Mouse (Mus musculus) forebrain, embryonic 16.5 days (tissue): ENCODE measurements around the gene Gm32687. TPM values are rescaled to one million over a fixed set of nuclear protein-coding genes. Genes with fewer than 3 reads are reported as not detected.
A peak's percentile ranks its signal among the peaks of the same experiment; 100 is the strongest.
"Not testable (repeated sequence)": the region's sequence is repeated elsewhere in the genome, so short reads cannot be mapped to it uniquely, and the experiment has no call there.

Source experiments
- ATAC-seq: fragments of 200-750 bp; cut with Nextera tagmentation; 2 replicates; pipeline ENCODE4 v1.8.0; 2017; ENCODE audit warnings: mild to moderate bottlenecking, moderate library complexity
- H3K27ac ChIP-seq: fragments of 300-500 bp; sonication (generic); 2 replicates; pipeline ENCODE4 v1.5.1; 2014; ENCODE audit warnings: low read length, control low read depth
- H3K27me3 ChIP-seq: fragments of 300-500 bp; sonication (generic); replicated peaks from 2 replicates; pipeline ENCODE4 v1.6.1; 2014; ENCODE audit warnings: low read length; ENCODE audit not compliant: control insufficient read depth, insufficient read depth
- H3K36me3 ChIP-seq: fragments of 300-500 bp; sonication (generic); 2 replicates; pipeline ENCODE4 v1.6.1; 2014; ENCODE audit not compliant: control insufficient read depth, insufficient read depth
- H3K4me1 ChIP-seq: fragments of 300-500 bp; sonication (generic); replicated peaks from 2 replicates; pipeline ENCODE4 v1.6.1; 2014; ENCODE audit warnings: low read length; ENCODE audit not compliant: control insufficient read depth, insufficient read depth
- H3K4me2 ChIP-seq: fragments of 300-500 bp; sonication (generic); 2 replicates; pipeline ENCODE4 v1.6.1; 2014; ENCODE audit warnings: mild to moderate bottlenecking, low read length, control low read depth
- H3K4me3 ChIP-seq: fragments of 300-500 bp; sonication (generic); replicated peaks from 2 replicates; pipeline ENCODE4 v1.5.1; 2014; ENCODE audit warnings: mild to moderate bottlenecking, low read length, control low read depth
- H3K9ac ChIP-seq: fragments of 300-500 bp; sonication (generic); replicated peaks from 2 replicates; pipeline ENCODE4 v1.6.1; 2014; ENCODE audit warnings: low read depth, low read length, control low read depth
- H3K9me3 ChIP-seq: fragments of 300-500 bp; sonication (generic); 2 replicates; pipeline ENCODE4 v1.6.1; 2016; ENCODE audit warnings: low read length; ENCODE audit not compliant: control insufficient read depth
- WGBS: fragments of 180-500 bp; shearing (Covaris S2); extraction: QIAGEN DNeasy Blood & Tissue Kit; methylation state at CpG from one replicate; pipeline ENCODE4 v1.1.7; 2014; 5-methylcytosine and 5-hydroxymethylcytosine counted together
- polyA plus RNA-seq: library from polyadenylated mRNA; unstranded; fragments of >200 nt; fragmentation: Nextera tagmentation; extraction: Ambion mirVana; gene quantifications from 2 replicates; pipeline ENCODE4 v1.2.1, GENCODE M21; 2015

Gm32687 gene
- polyA plus RNA-seq = 14.9 and 16.8 TPM in 2 replicates

DNA sequence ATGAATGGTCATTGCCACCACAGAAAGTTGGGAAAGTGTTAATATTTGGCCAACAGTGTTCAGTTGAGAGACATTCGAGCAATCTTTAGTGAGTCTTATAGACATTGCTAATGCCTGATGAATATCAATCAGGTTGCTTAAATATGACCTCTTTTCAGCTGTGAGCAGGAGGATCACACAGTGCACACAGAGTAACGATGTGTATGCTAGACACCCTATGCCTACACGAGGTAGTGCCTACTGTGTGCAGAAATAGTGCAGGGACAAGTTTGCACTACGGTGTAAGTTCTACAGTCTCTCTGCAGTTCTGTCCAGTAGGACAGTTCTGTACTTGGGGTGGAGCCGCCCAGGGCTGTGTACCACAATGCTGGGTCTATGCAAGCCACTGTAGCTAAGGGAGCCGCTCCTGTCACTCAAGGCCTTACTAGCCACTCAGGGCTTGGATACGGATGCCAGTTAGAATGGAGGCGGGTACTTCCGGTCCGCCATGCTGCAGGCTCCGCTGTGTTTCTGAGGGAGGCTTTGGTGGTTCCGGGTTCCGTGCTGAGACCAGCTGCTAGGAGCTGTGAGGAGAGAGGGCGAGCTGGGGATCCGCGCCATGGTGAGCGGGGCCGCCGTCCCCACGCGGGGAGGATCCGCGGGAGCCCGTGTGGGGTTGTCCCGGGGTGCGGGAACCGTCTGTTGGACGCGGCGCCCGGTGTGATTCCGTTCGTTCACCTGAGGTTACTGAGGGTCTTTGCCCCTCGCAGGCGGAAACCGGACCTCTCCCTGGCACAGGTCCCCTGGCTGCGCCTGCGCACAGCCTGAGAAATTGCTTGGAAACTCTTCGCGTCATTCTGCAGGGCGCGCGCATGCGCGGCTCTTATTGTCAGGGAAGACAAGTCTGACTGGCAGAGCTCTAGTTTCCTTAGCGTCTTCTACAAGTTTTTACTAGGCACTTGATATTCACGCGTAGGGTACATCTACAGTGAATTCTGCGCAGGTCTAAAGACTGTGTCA is at the start of gene Gm32687:
TSS of gene Gm32687 (plus strand) at position 526 of the 999 bp plus-strand sequence.
- H3K4me2 ChIP-seq, H3K27ac ChIP-seq, H3K4me1 ChIP-seq, H3K27me3 ChIP-seq, H3K9me3 ChIP-seq, H3K9ac ChIP-seq, H3K36me3 ChIP-seq, H3K4me3 ChIP-seq: not testable (repeated sequence)
- WGBS = 22% methylated on average over 4 of the region's 49 CpGs
- ATAC-seq = peak; percentile 100

DNA sequence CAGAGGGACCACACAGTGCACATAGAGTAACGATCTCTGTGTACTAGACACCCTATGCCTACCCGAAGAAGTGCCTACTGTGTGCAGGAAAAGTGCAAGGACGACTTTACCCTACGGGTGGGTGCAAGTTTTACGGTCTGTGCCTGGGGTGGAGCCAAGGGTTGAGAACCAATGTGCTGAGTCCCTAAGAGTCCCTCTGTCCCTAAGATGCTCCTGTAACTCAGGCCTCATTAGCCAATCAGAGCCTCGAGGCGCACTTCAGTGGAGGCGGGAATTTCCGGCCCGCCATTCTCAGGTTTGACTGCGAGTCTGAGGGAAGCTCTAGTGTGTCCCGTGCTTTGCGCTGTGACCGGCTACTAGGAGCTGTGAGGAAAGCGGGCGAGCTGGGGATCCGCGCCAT is 17.5 kb upstream of the Gm32687 start:
- not testable (repeated sequence) for H3K27ac ChIP-seq, H3K36me3 ChIP-seq, H3K4me1 ChIP-seq, H3K4me3 ChIP-seq, H3K4me2 ChIP-seq, H3K9me3 ChIP-seq, H3K27me3 ChIP-seq, H3K9ac ChIP-seq
- ATAC-seq = peak; percentile 62
- WGBS = no CpG with 5 or more reads among the region's 18 CpGs

DNA sequence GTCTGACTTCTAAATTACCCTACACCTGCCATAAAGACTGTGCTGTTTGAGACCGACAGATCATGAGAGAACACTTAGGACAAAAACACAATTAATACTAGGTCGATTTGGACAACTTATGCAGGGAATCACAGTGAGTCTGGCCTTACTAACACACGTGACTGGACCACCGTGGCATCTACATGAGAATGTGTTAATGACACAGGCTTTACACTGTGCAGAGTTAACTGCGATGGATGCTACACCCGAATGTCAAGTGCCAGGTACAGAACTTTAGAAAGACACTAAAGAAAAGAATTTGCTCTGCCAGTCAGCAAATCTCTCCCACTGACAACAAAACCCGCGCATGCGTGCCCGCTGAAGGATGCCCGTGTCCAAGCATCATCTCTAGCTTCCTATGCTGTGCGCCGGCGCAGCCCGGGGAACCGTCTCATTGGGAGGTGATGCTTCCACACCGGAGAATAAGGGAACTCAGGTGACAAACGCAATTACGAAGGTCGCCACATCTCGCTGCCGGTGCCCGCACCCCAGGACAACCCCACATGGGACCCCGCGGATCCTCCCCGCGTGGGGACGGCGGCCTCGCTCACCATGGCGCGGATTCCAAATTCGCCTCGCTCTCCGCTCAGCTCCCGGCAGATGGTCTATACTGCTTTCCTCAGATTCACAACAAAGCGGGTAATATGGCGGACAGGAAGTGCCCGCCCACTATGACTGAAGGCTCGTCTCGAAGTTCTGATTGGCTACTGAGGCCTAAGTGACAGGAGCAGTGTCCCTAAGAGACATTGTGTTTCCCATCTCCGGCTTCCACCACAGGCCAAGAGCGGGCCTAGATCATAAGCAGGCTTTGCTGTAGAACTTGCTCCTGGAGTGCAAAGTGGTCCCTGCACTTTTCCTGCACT is 66.4 kb downstream of the Gm32687 start, which contains the start of gene Zfp781:
TSS of gene Zfp781 (minus strand) at position 639 of the 902 bp plus-strand sequence.
- no CpG with 5 or more reads among the region's 43 CpGs for WGBS
- H3K9me3 ChIP-seq, H3K4me2 ChIP-seq, H3K4me3 ChIP-seq, H3K27ac ChIP-seq, H3K27me3 ChIP-seq, H3K36me3 ChIP-seq, H3K4me1 ChIP-seq, H3K9ac ChIP-seq: not testable (repeated sequence)
- peak; percentile 99 for ATAC-seq

Other genes starting within 250 kb of the Gm32687 start
- gene Sirt6, start 236.1 kb upstream of the Gm32687 start, polyA plus RNA-seq = 51.4 and 55.1 TPM in 2 replicates
- 13.8 and 16.5 TPM in 2 replicates for gene Ankrd24, start 235.4 kb upstream of the Gm32687 start, polyA plus RNA-seq
- 6.6 and 6.9 TPM in 2 replicates for gene Gm10778, start 214.9 kb upstream of the Gm32687 start, polyA plus RNA-seq
- 20.4 and 25.1 TPM in 2 replicates for gene Zfp433, start 159.1 kb upstream of the Gm32687 start, polyA plus RNA-seq
- 16.0 and 23.5 TPM in 2 replicates for gene Gm3055, start 92.8 kb upstream of the Gm32687 start, polyA plus RNA-seq
- 3.2 and 4.4 TPM in 2 replicates for gene Gm4767, start 51.7 kb upstream of the Gm32687 start, polyA plus RNA-seq
- 7.1 and 7.8 TPM in 2 replicates for gene Zfp781, start 66.5 kb downstream of the Gm32687 start, polyA plus RNA-seq
- 17.6 and 20.6 TPM in 2 replicates for gene Zfp873, start 184.2 kb downstream of the Gm32687 start, polyA plus RNA-seq
- gene BC024063, start 219.4 kb downstream of the Gm32687 start, polyA plus RNA-seq = 8.0 and 10.0 TPM in 2 replicates